Mouse (Mus musculus) MEL (cell line): ENCODE results near the gene Serp1. TPM values are rescaled to one million over a fixed set of nuclear protein-coding genes. Genes with fewer than 3 reads are reported as not detected.

Experiments used
- DNase-seq: peaks from one replicate; pipeline ENCODE4 v3.0.0; 2011; ENCODE audit warnings: low read depth, low spot score
- H3K27ac ChIP-seq: 2 replicates; pipeline ENCODE4 v1.5.1; 2012; ENCODE audit warnings: low read depth, mild to moderate bottlenecking, control low read depth, low read length, moderate library complexity; ENCODE audit not compliant: control insufficient read depth
- H3K27me3 ChIP-seq, 2 experiments: fragments of 150-350 bp in 1 of 2; sonication (generic) in 1 of 2; 2 replicates each; pipeline ENCODE4 v1.6.1; 2012; ENCODE audit warnings: low read length in 2 of 2, mild to moderate bottlenecking in 2 of 2, improper control_type of control experiment in 1 of 2, moderate library complexity in 1 of 2; ENCODE audit not compliant: insufficient read depth in 2 of 2, control insufficient read depth in 1 of 2
- H3K36me3 ChIP-seq, 2 experiments: 2 replicates each; pipeline ENCODE4 v1.6.1; 2012 to 2014; ENCODE audit warnings: low read length in 2 of 2, improper control_type of control experiment in 1 of 2, inconsistent platforms in 1 of 2, mild to moderate bottlenecking in 1 of 2; ENCODE audit not compliant: insufficient read depth in 2 of 2, control insufficient read depth in 1 of 2
- H3K4me1 ChIP-seq, 2 experiments: fragments of 150-350 bp in 1 of 2; sonication (generic) in 1 of 2; 2 replicates each; pipeline ENCODE4 v1.6.1; 2012; ENCODE audit warnings: low read length in 2 of 2, improper control_type of control experiment in 1 of 2, mild to moderate bottlenecking in 1 of 2; ENCODE audit not compliant: insufficient read depth in 2 of 2, control insufficient read depth in 1 of 2
- H3K4me3 ChIP-seq, 2 experiments: fragments of 150-350 bp in 1 of 2; sonication (generic) in 1 of 2; 2 replicates each; pipeline ENCODE4 v1.5.1; 2012; ENCODE audit warnings: low read depth in 2 of 2, low read length in 2 of 2, mild to moderate bottlenecking in 2 of 2, moderate library complexity in 2 of 2, control low read depth in 1 of 2, improper control_type of control experiment in 1 of 2; ENCODE audit not compliant: control insufficient read depth in 1 of 2, insufficient read depth in 1 of 2
- H3K79me2 ChIP-seq: 2 replicates; pipeline ENCODE4 v1.6.1; 2012; ENCODE audit warnings: mild to moderate bottlenecking, low read length, moderate library complexity; ENCODE audit not compliant: control insufficient read depth, poor library complexity, insufficient read depth
- H3K9ac ChIP-seq: 2 replicates; pipeline ENCODE4 v1.6.1; 2012; ENCODE audit warnings: low read depth, mild to moderate bottlenecking, control low read depth, low read length, moderate library complexity; ENCODE audit not compliant: control insufficient read depth, poor library complexity, severe bottlenecking
- H3K9me3 ChIP-seq: fragments of 150-350 bp; sonication (generic); replicated peaks from 2 replicates; pipeline ENCODE4 v1.6.1; 2012; ENCODE audit warnings: mild to moderate bottlenecking, low read length, improper control_type of control experiment, moderate library complexity; ENCODE audit not compliant: insufficient read depth
- BHLHE40 ChIP-seq: IDR thresholded peaks from 2 replicates; pipeline ENCODE4 v1.6.1; 2012; ENCODE audit warnings: low read depth, mild to moderate bottlenecking, inconsistent platforms, low read length, improper control_type of control experiment, borderline replicate concordance
- CHD1 ChIP-seq: IDR thresholded peaks from 2 replicates; pipeline ENCODE4 v1.6.1; 2012; ENCODE audit warnings: low read depth, mild to moderate bottlenecking, inconsistent platforms, low read length, improper control_type of control experiment
- CHD2 ChIP-seq: IDR thresholded peaks from 2 replicates; pipeline ENCODE4 v1.6.1; 2011; ENCODE audit warnings: low read length, improper control_type of control experiment
- CTCF ChIP-seq, 3 experiments: IDR thresholded peaks in 2 of 3; conservative IDR thresholded peaks in 1 of 3; 2 replicates each; pipeline ENCODE4 v1.5.1; 2011 to 2012; ENCODE audit warnings: low read length in 3 of 3, low read depth in 2 of 3, mild to moderate bottlenecking in 2 of 3, improper control_type of control experiment in 1 of 3, inconsistent platforms in 1 of 3, mixed read lengths in 1 of 3, moderate library complexity in 1 of 3; ENCODE audit not compliant: control insufficient read depth in 1 of 3, insufficient read depth in 1 of 3, poor library complexity in 1 of 3, severe bottlenecking in 1 of 3
- EP300 ChIP-seq, 2 experiments: IDR thresholded peaks; 2 replicates each; pipeline ENCODE4 v1.6.1; 2011; ENCODE audit warnings: improper control_type of control experiment in 2 of 2, low read length in 2 of 2, low read depth in 1 of 2, mild to moderate bottlenecking in 1 of 2
- ETS1 ChIP-seq: IDR thresholded peaks from 2 replicates; pipeline ENCODE4 v1.6.1; 2012; ENCODE audit warnings: low read depth, mild to moderate bottlenecking, inconsistent platforms, low read length, improper control_type of control experiment, moderate library complexity
- GABPA ChIP-seq: IDR thresholded peaks from 2 replicates; pipeline ENCODE4 v1.6.1; 2012; ENCODE audit warnings: low read depth, mild to moderate bottlenecking, inconsistent platforms, low read length, improper control_type of control experiment, moderate library complexity
- GATA1 ChIP-seq: IDR thresholded peaks from 2 replicates; pipeline ENCODE4 v1.6.1; 2011; ENCODE audit warnings: low read depth, low read length, improper control_type of control experiment
- HCFC1 ChIP-seq: IDR thresholded peaks from 2 replicates; pipeline ENCODE4 v1.6.1; 2012; ENCODE audit warnings: low read depth, mild to moderate bottlenecking, inconsistent platforms, low read length, improper control_type of control experiment, moderate library complexity
- MAX ChIP-seq: IDR thresholded peaks from 2 replicates; pipeline ENCODE4 v1.6.1; 2011; ENCODE audit warnings: low read length, improper control_type of control experiment
- MAZ ChIP-seq: IDR thresholded peaks from 2 replicates; pipeline ENCODE4 v1.6.1; 2012; ENCODE audit warnings: low read depth, mild to moderate bottlenecking, inconsistent platforms, low read length, improper control_type of control experiment
- MEF2A ChIP-seq: IDR thresholded peaks from 2 replicates; pipeline ENCODE4 v1.6.1; 2014; ENCODE audit warnings: low read depth, mild to moderate bottlenecking, inconsistent platforms, low read length, improper control_type of control experiment; ENCODE audit not compliant: poor library complexity, insufficient replicate concordance, severe bottlenecking; ENCODE audit errors: extremely low read depth
- MXI1 ChIP-seq: IDR thresholded peaks from 2 replicates; pipeline ENCODE4 v1.6.1; 2011; ENCODE audit warnings: mild to moderate bottlenecking, low read depth, low read length, improper control_type of control experiment
- MYB ChIP-seq: IDR thresholded peaks from 2 replicates; pipeline ENCODE4 v1.6.1; 2011; ENCODE audit warnings: mild to moderate bottlenecking, low read depth, low read length, improper control_type of control experiment
- MYC ChIP-seq: IDR thresholded peaks from 2 replicates; pipeline ENCODE4 v1.6.1; 2011; ENCODE audit warnings: low read depth, mild to moderate bottlenecking, low read length, improper control_type of control experiment, moderate library complexity
- RAD21 ChIP-seq: IDR thresholded peaks from 2 replicates; pipeline ENCODE4 v1.6.1; 2011; ENCODE audit warnings: mild to moderate bottlenecking, low read depth, low read length, improper control_type of control experiment
- RCOR1 ChIP-seq: IDR thresholded peaks from 2 replicates; pipeline ENCODE4 v1.6.1; 2012; ENCODE audit warnings: low read depth, mild to moderate bottlenecking, inconsistent platforms, low read length, improper control_type of control experiment
- SIN3A ChIP-seq: IDR thresholded peaks from 2 replicates; pipeline ENCODE4 v1.6.1; 2012; ENCODE audit warnings: low read length, improper control_type of control experiment, inconsistent platforms
- SMC3 ChIP-seq: IDR thresholded peaks from 2 replicates; pipeline ENCODE4 v1.6.1; 2011; ENCODE audit warnings: low read depth, low read length, improper control_type of control experiment
- TAL1 ChIP-seq: IDR thresholded peaks from 2 replicates; pipeline ENCODE4 v1.6.1; 2012; ENCODE audit warnings: mild to moderate bottlenecking, inconsistent platforms, low read length, moderate library complexity, mixed read lengths
- TBP ChIP-seq: IDR thresholded peaks from 2 replicates; pipeline ENCODE4 v1.8.0; 2011; ENCODE audit warnings: low read depth, low read length, improper control_type of control experiment
- TCF12 ChIP-seq: IDR thresholded peaks from 2 replicates; pipeline ENCODE4 v1.6.1; 2014; ENCODE audit warnings: low read depth, mild to moderate bottlenecking, inconsistent platforms, low read length, improper control_type of control experiment, moderate library complexity
- USF1 ChIP-seq: IDR thresholded peaks from 2 replicates; pipeline ENCODE4 v1.6.1; 2014; ENCODE audit warnings: low read depth, mild to moderate bottlenecking, inconsistent platforms, low read length, improper control_type of control experiment, moderate library complexity
- ZC3H11A ChIP-seq: IDR thresholded peaks from 2 replicates; pipeline ENCODE4 v1.6.1; 2012; ENCODE audit warnings: low read depth, mild to moderate bottlenecking, inconsistent platforms, low read length, improper control_type of control experiment
- polyA plus RNA-seq, 2 experiments: library from polyadenylated mRNA; stranded (reverse) in 1 of 2; unstranded in 1 of 2; fragments of >175 nt in 1 of 2; fragments of >200 nt in 1 of 2; gene quantifications; 2 replicates each; pipeline versions ENCODE4 v1.2.1 to v1.2.4; 2012; ENCODE audit warnings: low replicate concordance in 2 of 2, low read depth in 1 of 2; ENCODE audit not compliant: insufficient read length in 2 of 2, insufficient read depth in 1 of 2, missing spikeins in 1 of 2
- total RNA-seq: library from RNA; depleted of rRNA; stranded (reverse); fragments of 300-350 nt; gene quantifications from 2 replicates; pipeline ENCODE4 v1.2.3, GENCODE M21; 2012

The Serp1 gene
- total and polyA plus RNA-seq, 3 experiments, result 80.5 to 96.3 (median 83.8) TPM

- DNase-seq, result peak; percentile 67
- Histone ChIP-seq H3K9ac (peak overlapping the region; percentile 34), H3K9me3 (no peaks in the 10 kb centered on the region), H3K36me3 (peaks cover 0 to 20% of the 10 kb centered on the region in 2 experiments; a peak in 2 of 4 replicates), H3K79me2 (no peaks in the 10 kb centered on the region), H3K4me3 (no peak overlapping the region), H3K27ac (peak overlapping the region; percentile 65), H3K4me1 (peaks cover 7 to 9% of the 10 kb centered on the region in 2 experiments), H3K27me3 (no peaks in the 10 kb centered on the region)
- TF ChIP-seq MYC (peak; percentile 98), GABPA (no peak), CHD1 (no peak), MXI1 (peak; percentile 92), BHLHE40 (0 out of 2 replicates have a peak, but pooled peaks have one; percentile 18), SIN3A (peak; percentile 61), RAD21 (peak; percentile 79), TCF12 (peak; percentile 48; the same call in 1 of the 2 replicates), HCFC1 (no peak), CHD2 (no peak), ETS1 (peak; percentile 57), MAX (peak; percentile 92), MAZ (peak; percentile 66; the same call in 1 of the 2 replicates), EP300 (IDR thresholded peaks at IDR 0.05; ENCODE audit: low read depth in 1 of 2, low read length in 2 of 2) (peak; percentile 39 to 48; a peak in 3 of 4 replicates), SMC3 (peak; percentile 47), TAL1 (peak; percentile 57), ZC3H11A (peak; percentile 65), CTCF (IDR thresholded peaks at IDR 0.05 in 2 of 3, conservative IDR thresholded peaks at IDR 0.05 in 1 of 3; ENCODE audit: control insufficient read depth in 1 of 3, insufficient read depth in 1 of 3, low read depth in 2 of 3, low read length in 3 of 3, poor library complexity in 1 of 3, severe bottlenecking in 1 of 3) (peak in 1 of 3 experiments; percentile 62; a peak in 2 of 6 replicates), RCOR1 (0 out of 2 replicates have a peak, but pooled peaks have one; percentile 20), MEF2A (no peak), USF1 (peak; percentile 69), MYB (no peak), TBP (no peak), GATA1 (peak; percentile 60; the same call in 1 of the 2 replicates)
Observed at GRCm38 (mm10) chr3:58503720-58504333, 21.9 kb downstream of the Serp1 start.
